Mouse (Mus musculus): Measurements from ENCODE around the gene Zmym2.

The Zmym2 gene

GRCm38 (mm10) chr14:56899656-56900055 is 13.2 kb downstream of the Zmym2 start:
- in situ Hi-C loops (cut with MboI; ENCODE audit: low pct_unique_long_range_greater_than_20kb in 1 of 2, low sequenced_read_pairs in 2 of 2, unreplicated experiment in 1 of 2): no loop called here

- in situ Hi-C loops (cut with MboI; ENCODE audit: low pct_unique_long_range_greater_than_20kb in 1 of 2, low sequenced_read_pairs in 2 of 2, unreplicated experiment in 1 of 2): no loop called here
These were observed 16.6 kb downstream of the Zmym2 start for GRCm38 (mm10) chr14:56903039-56903438.

- in situ Hi-C loops (cut with MboI; ENCODE audit: low pct_unique_long_range_greater_than_20kb in 1 of 2, low sequenced_read_pairs in 2 of 2, unreplicated experiment in 1 of 2): no loop called here
These were observed 19.2 kb downstream of the Zmym2 start for GRCm38 (mm10) chr14:56905696-56906095.

GRCm38 (mm10) chr14:56918532-56918931 is 32.1 kb downstream of the Zmym2 start:
- in situ Hi-C loops (cut with MboI; ENCODE audit: low pct_unique_long_range_greater_than_20kb in 1 of 2, low sequenced_read_pairs in 2 of 2, unreplicated experiment in 1 of 2): no loop called here

- in situ Hi-C loops (cut with MboI; ENCODE audit: low pct_unique_long_range_greater_than_20kb in 1 of 2, low sequenced_read_pairs in 2 of 2, unreplicated experiment in 1 of 2): no loop called here
These were observed 49.0 kb downstream of the Zmym2 start for GRCm38 (mm10) chr14:56935481-56935880.

GRCm38 (mm10) chr14:56939903-56940302 is 53.5 kb downstream of the Zmym2 start:
- in situ Hi-C loops (cut with MboI; ENCODE audit: low pct_unique_long_range_greater_than_20kb in 1 of 2, low sequenced_read_pairs in 2 of 2, unreplicated experiment in 1 of 2): no loop called here

GRCm38 (mm10) chr14:56952928-56953327 is 66.5 kb downstream of the Zmym2 start:
- in situ Hi-C loops (cut with MboI; ENCODE audit: low pct_unique_long_range_greater_than_20kb in 1 of 2, low sequenced_read_pairs in 2 of 2, unreplicated experiment in 1 of 2): no loop called here

GRCm38 (mm10) chr14:56954393-56954792 is 67.9 kb downstream of the Zmym2 start:
- in situ Hi-C loops (cut with MboI; ENCODE audit: low pct_unique_long_range_greater_than_20kb in 1 of 2, low sequenced_read_pairs in 2 of 2, unreplicated experiment in 1 of 2): no loop called here

- in situ Hi-C loops (cut with MboI; ENCODE audit: low pct_unique_long_range_greater_than_20kb in 1 of 2, low sequenced_read_pairs in 2 of 2, unreplicated experiment in 1 of 2): no loop called here
These were observed 77.7 kb downstream of the Zmym2 start for GRCm38 (mm10) chr14:56963969-56964734.

- in situ Hi-C loops (cut with MboI; ENCODE audit: low pct_unique_long_range_greater_than_20kb in 1 of 2, low sequenced_read_pairs in 2 of 2, unreplicated experiment in 1 of 2): loop anchor here (5.0 to 10.0 kb wide), 2 partner anchors 83 to 95 kb away; no protein-coding TSS in a partner anchor
These were observed 83.2 kb downstream of the Zmym2 start for GRCm38 (mm10) chr14:56969653-56970052.

- in situ Hi-C loops (cut with MboI; ENCODE audit: low pct_unique_long_range_greater_than_20kb in 1 of 2, low sequenced_read_pairs in 2 of 2, unreplicated experiment in 1 of 2): loop anchor here (5.0 to 10.0 kb wide), 2 partner anchors 82 to 95 kb away; no protein-coding TSS in a partner anchor
These were observed 83.7 kb downstream of the Zmym2 start for GRCm38 (mm10) chr14:56970160-56970559.

- in situ Hi-C loops (cut with MboI; ENCODE audit: low pct_unique_long_range_greater_than_20kb in 1 of 2, low sequenced_read_pairs in 2 of 2, unreplicated experiment in 1 of 2): loop anchor here in 1 of 2 experiments (10.0 kb wide), 1 partner anchor 87 kb away; no protein-coding TSS in a partner anchor
These were observed 91.7 kb downstream of the Zmym2 start for GRCm38 (mm10) chr14:56978045-56978655.

GRCm38 (mm10) chr14:56988621-56989020 is 102.2 kb downstream of the Zmym2 start:
- in situ Hi-C loops (cut with MboI; ENCODE audit: low pct_unique_long_range_greater_than_20kb in 1 of 2, low sequenced_read_pairs in 2 of 2, unreplicated experiment in 1 of 2): no loop called here
